Mouse (Mus musculus): Measurements from ENCODE around the gene Ipo13. TPM values are rescaled to one million over a fixed set of nuclear protein-coding genes. Genes with fewer than 3 reads are reported as not detected.

The Ipo13 gene
- polyA plus RNA-seq, 1 experiment from 2014 or later, result 56.7 TPM

DNA sequence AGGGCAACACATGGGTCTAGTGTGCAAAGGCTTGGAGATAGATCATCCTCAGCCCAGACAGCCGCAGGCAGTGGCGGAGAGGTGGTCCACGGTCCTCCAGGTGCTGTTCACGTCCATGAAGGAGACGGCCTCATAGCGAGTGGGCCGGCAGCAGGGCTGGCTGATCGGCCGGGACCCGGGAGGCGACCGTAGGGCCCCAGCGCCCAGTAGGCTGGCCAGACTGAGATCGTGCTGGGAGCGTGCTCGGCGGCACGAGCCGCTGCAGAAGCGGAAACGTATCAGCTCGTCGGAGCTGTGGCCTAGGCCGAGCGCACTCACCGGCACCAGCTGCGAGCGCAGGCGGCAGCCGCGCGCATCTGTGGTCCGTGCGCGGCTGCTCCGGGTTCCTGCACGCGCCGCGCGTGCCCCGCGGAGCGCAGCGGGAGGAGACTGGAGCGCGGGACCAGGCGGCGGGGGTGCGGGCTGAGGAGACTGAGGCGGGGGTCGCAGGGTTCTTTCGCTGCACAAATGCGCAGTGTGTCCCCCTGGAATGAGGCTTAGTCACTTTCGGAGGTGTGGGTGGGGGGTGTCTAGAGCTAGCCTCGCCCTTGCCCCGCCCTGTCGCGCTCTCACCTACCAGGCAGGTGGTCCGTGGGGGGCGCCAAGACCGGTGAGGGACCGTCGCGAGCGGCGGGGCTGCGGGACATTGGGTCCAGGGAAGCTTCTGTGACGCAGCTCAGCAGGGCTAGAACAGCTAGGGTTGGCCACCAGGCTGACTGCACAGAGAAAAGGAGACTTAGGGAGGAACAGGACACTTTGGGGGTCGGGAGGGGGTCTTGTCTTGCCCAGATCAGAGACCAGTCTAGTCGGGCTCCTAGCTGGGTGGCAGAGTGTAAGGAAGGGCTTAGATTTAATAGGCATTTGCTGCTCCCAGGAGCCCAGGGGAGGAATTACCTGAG, 12.0 kb upstream of the Ipo13 start:
- Histone ChIP-seq H3K4me1 (peaks cover 42% of the 10 kb centered on the region), H3K27ac (peak overlapping the region; percentile 77), H3K27me3 (ENCODE audit: low read depth, poor library complexity, severe bottlenecking) (peaks cover 74% of the 10 kb centered on the region), H3K4me3 (peak overlapping the region; percentile 63), H3K9me3 (replicated peaks) (no peaks in the 10 kb centered on the region), H3K36me3 (0 out of 2 replicates have a peak, but pooled peaks cover under 1% of the 10 kb centered on the region)
- WGBS, result 1% methylated on average over 71 of the region's 71 CpGs
- peak; percentile 67 for DNase-seq (ENCODE audit: low spot score)

DNA sequence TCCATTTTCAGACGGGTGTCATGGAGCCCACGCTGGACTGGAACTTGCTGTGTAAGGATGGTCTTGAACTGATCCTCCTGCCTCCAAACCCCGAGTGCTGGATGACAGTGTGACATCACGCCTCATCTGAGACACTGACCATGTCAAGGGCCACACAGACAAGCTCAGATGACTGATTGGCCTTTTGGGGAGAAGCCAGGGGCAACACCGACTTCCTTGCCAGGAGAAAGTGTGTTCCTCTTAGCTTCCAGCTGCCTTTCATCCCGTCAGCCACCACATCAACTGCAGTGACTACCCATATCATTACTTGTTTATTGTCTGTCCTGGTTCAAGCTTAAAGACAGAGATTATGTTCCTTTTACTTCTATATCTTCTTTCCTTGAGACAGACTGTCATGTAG, 10.1 kb upstream of the Ipo13 start:
- H3K4me3 ChIP-seq, result no peak overlapping the region
- H3K9me3 ChIP-seq (replicated peaks), result no peaks in the 10 kb centered on the region
- WGBS, result 64% methylated on average over 5 of the region's 6 CpGs
- H3K36me3 ChIP-seq, result no peaks in the 10 kb centered on the region
- no peak overlapping the region for H3K27ac ChIP-seq
- H3K4me1 ChIP-seq, result peaks cover 37% of the 10 kb centered on the region
- no peak for DNase-seq (ENCODE audit: low spot score)
- H3K27me3 ChIP-seq (ENCODE audit: low read depth, poor library complexity, severe bottlenecking), result peaks cover 66% of the 10 kb centered on the region

DNA sequence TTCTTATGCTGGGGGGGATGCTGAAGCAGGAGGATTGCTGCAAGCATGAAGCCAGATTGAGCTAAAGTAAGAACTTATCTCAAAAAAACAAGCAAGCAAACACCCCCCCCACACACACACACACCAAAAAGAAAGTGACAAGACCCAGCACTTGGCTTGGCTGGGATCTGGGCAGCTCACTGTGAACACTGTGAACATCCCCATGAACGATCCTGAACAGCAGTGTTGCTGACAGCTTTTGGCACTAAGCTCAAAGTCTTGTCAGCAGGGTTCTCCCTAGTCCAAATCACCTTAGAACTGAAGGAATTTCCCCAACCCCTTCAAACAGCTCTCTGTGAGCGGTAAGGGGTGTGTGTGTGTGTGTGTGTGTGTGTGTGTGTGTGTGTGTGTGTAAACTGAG, 8.7 kb upstream of the Ipo13 start:
- WGBS, result 70% methylated on average over 2 of the region's 2 CpGs
- Histone ChIP-seq H3K27me3 (ENCODE audit: low read depth, poor library complexity, severe bottlenecking) (peaks cover 51% of the 10 kb centered on the region), H3K9me3 (replicated peaks) (no peaks in the 10 kb centered on the region), H3K27ac (no peak overlapping the region), H3K36me3 (no peaks in the 10 kb centered on the region), H3K4me1 (peaks cover 22% of the 10 kb centered on the region), H3K4me3 (no peak overlapping the region)
- no peak for DNase-seq (ENCODE audit: low spot score)

DNA sequence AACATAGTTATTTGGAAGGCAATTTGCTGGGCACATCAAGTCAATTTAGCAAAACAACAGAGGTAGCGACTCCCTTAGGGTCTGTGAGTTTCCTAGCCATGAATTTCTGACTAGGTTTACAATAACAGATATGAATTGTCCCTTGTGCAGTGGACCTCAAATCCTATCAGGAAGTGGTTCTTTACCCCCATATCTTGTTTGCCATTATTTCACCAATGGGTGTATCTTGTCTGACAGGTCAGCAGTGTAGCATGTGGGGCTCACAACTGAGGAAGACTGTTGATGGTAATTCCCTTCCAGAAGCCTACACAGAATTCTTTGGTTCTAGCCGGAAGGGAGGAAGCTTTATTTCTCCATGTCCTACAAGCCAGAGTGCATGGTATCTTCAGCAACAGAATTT, 6.6 kb upstream of the Ipo13 start:
- H3K36me3 ChIP-seq, result no peaks in the 10 kb centered on the region
- H3K9me3 ChIP-seq (replicated peaks), result no peaks in the 10 kb centered on the region
- no peak for DNase-seq (ENCODE audit: low spot score)
- H3K4me3 ChIP-seq, result no peak overlapping the region
- H3K27ac ChIP-seq, result no peak overlapping the region
- peaks cover 1% of the 10 kb centered on the region for H3K4me1 ChIP-seq
- peaks cover 30% of the 10 kb centered on the region for H3K27me3 ChIP-seq (ENCODE audit: low read depth, poor library complexity, severe bottlenecking)
- 94% methylated on average over 2 of the region's 2 CpGs for WGBS

DNA sequence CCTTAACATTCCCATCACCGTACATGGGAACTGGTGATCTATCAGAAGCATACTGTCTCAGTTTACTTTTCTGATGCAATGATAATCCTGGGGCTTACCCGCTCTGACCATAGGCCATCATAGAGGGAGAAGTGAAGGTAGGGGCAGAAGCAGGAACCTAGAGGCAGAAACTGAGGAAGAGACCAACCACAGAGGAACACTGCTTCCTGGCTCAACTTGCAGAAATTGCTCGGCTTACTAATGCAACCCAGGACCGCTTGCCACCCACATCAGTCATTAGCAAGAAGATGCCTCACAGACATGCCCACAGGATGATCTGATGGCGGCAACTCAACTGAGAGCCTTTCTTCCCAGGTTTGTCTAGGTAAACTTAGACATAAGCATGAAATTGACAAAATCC, 4.0 kb upstream of the Ipo13 start:
- Histone ChIP-seq H3K9me3 (replicated peaks) (no peaks in the 10 kb centered on the region), H3K36me3 (no peaks in the 10 kb centered on the region), H3K27ac (no peak overlapping the region), H3K4me1 (peaks cover 14% of the 10 kb centered on the region), H3K4me3 (no peak overlapping the region), H3K27me3 (ENCODE audit: low read depth, poor library complexity, severe bottlenecking) (peaks cover 4% of the 10 kb centered on the region; the same call in 1 of the 2 replicates)
- 90% methylated on average over 5 of the region's 5 CpGs for WGBS
- no peak for DNase-seq (ENCODE audit: low spot score)

DNA sequence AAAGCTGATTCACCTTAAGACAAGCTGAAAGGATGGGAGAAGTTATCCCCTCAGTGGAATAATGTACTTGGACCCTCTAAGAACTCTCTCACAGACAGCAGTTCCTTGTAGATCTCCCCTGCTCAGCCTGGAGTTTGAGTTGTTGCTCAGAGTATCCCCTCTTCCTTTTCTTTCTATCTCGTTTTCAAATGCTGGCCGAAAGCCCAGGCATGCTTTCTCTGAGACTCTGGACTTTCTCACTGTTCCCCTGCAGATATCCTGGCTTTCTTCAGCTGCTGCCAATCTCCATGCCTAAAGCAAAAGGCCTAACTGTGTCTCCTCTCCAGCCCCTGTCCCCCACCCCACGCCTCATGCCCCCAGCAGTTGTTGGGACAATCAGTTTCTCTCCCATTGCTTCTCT, 3.5 kb upstream of the Ipo13 start:
- no peak for DNase-seq (ENCODE audit: low spot score)
- H3K4me1 ChIP-seq, result peaks cover 19% of the 10 kb centered on the region
- no peak overlapping the region for H3K4me3 ChIP-seq
- WGBS, result 72% methylated on average over 3 of the region's 3 CpGs
- H3K27ac ChIP-seq, result no peak overlapping the region
- no peaks in the 10 kb centered on the region for H3K36me3 ChIP-seq
- H3K27me3 ChIP-seq (ENCODE audit: low read depth, poor library complexity, severe bottlenecking), result no peaks in the 10 kb centered on the region
- no peaks in the 10 kb centered on the region for H3K9me3 ChIP-seq (replicated peaks)

DNA sequence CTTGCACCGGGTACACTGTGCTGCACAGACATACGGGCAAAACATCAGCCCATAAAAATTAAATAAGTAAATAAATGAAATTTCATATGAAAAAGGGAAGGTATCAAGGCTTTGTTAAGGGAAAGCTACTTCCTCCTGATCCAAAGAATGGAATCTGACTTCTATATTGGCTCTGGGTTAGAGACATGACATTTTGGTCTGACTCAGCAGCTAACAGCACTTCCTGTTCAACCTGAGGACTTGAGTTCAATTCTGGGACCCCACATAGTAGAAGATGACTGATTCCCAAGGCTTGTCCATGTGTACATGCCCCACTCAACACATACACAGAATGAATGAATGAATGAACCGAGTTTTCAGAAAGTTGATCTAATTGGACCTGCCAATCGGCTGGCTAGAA, 3.0 kb upstream of the Ipo13 start:
- no peak for DNase-seq (ENCODE audit: low spot score)
- Histone ChIP-seq H3K9me3 (replicated peaks) (no peaks in the 10 kb centered on the region), H3K4me1 (peaks cover 23% of the 10 kb centered on the region), H3K27ac (no peak overlapping the region), H3K36me3 (peaks cover 3% of the 10 kb centered on the region; the same call in 1 of the 2 replicates), H3K4me3 (no peak overlapping the region), H3K27me3 (ENCODE audit: low read depth, poor library complexity, severe bottlenecking) (no peaks in the 10 kb centered on the region)
- 94% methylated on average over 4 of the region's 4 CpGs for WGBS

DNA sequence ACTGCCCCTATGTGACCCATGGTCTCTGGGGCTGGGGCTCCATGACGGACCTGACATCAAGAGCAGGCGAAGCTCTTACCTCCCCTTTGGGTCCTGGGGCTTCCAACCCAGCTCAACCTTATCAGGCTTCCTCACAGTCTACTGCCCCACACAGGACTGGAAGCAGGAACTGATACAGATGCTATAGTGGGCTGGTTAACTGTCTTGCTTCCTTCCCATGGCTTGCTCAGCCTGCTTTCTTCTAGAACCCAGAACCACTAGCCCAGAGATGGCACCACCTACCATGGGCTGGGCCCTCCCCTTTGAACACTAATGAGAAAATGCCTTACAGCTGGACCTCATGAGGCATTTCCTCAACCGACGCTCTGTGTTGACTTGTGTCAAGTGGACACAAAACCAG, 2.6 kb upstream of the Ipo13 start:
- Histone ChIP-seq H3K4me3 (no peak overlapping the region), H3K9me3 (replicated peaks) (no peaks in the 10 kb centered on the region), H3K36me3 (peaks cover 7% of the 10 kb centered on the region; the same call in 1 of the 2 replicates), H3K27ac (no peak overlapping the region), H3K4me1 (peaks cover 26% of the 10 kb centered on the region), H3K27me3 (ENCODE audit: low read depth, poor library complexity, severe bottlenecking) (no peaks in the 10 kb centered on the region)
- no peak for DNase-seq (ENCODE audit: low spot score)
- WGBS, result 89% methylated on average over 4 of the region's 4 CpGs

DNA sequence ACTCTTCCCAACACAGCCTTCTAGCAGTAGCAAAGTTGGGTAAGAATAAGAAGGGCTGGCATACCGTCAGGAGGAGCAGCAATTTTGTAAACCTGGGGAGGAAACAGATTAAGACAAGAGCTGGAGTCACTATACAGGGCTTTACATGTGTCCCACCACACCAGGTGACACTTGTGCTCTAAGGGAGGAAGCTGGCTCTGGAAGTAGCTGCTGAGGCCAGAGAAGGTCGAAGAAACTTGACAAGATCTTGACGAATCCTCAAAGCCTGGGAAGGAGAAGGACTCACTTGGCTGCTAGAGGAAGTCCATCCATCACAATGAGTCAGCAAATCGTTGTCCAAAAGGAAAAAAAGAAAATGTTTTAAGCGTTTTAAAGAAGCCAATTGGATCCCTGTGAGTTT, 1.6 kb upstream of the Ipo13 start:
- Histone ChIP-seq H3K4me1 (peaks cover 26% of the 10 kb centered on the region), H3K9me3 (replicated peaks) (no peaks in the 10 kb centered on the region), H3K27ac (no peak overlapping the region), H3K36me3 (peaks cover 17% of the 10 kb centered on the region), H3K27me3 (ENCODE audit: low read depth, poor library complexity, severe bottlenecking) (no peaks in the 10 kb centered on the region), H3K4me3 (0 out of 2 replicates have a peak overlapping the region, but pooled peaks have one; percentile 80)
- WGBS, result 79% methylated on average over 5 of the region's 5 CpGs
- DNase-seq (ENCODE audit: low spot score), result no peak

DNA sequence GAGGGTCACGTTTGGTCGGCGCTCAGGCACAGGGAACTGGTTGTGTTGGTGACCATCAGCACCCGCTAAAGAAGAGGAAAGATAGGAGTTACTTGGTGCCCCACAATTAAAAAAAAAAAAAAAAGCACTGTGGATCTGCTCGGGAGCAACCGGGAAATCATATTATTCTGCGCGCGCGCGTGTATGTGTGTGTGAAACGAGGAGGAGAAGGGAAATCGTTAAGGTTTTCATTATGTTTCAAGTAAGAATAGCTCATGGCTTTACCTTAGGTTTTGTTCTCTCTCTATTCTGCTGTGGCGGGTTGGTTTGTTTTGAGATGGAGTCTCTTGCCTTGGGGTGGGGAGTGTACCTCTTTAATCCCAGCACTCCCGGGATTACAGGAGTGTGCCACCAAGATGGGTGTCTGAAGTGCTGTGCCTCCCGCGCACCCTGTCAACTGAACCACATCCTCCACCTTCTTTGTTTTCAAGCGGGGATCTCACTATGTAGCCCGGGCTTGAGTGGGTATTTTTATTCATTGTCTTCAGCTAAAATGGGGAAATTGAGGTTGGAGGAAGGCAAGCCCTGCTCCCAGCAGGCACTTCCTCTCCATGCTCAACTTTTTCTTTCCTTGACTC, 798 bp upstream of the Ipo13 start:
- Histone ChIP-seq H3K9me3 (replicated peaks) (no peaks in the 10 kb centered on the region), H3K4me1 (peaks cover 26% of the 10 kb centered on the region), H3K4me3 (peak overlapping the region; percentile 80), H3K27me3 (ENCODE audit: low read depth, poor library complexity, severe bottlenecking) (no peaks in the 10 kb centered on the region), H3K27ac (peak overlapping the region; percentile 97), H3K36me3 (peaks cover 25% of the 10 kb centered on the region)
- WGBS, result 11% methylated on average over 19 of the region's 19 CpGs
- peak; percentile 42 for DNase-seq (ENCODE audit: low spot score)

DNA sequence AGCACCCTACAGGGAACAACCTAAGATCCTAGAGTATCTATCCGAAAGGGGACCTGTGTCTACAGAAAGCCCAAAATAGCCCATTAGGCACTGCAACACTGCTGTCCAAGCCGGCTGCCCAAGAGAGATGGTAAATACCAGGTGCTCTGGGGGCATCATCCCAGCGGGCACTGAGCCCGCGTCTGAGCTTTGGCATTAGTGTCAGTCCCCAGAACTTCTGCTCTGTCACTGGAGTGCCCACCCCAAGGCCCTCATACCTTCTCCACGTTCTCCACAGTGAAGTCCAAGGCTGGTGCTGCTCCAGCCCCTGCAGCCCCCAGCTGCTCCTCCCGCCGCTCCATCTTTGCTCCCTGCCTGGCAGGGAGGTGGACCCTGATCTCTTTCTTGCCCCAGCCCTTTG, 768 bp downstream of the Ipo13 start:
- peaks cover 29% of the 10 kb centered on the region for H3K4me1 ChIP-seq
- peak overlapping the region; percentile 97 for H3K27ac ChIP-seq
- H3K36me3 ChIP-seq, result peaks cover 40% of the 10 kb centered on the region
- 28% methylated on average over 8 of the region's 8 CpGs for WGBS
- no peaks in the 10 kb centered on the region for H3K27me3 ChIP-seq (ENCODE audit: low read depth, poor library complexity, severe bottlenecking)
- peak overlapping the region; percentile 80 for H3K4me3 ChIP-seq
- peak; percentile 35 for DNase-seq (ENCODE audit: low spot score)
- H3K9me3 ChIP-seq (replicated peaks), result no peaks in the 10 kb centered on the region

DNA sequence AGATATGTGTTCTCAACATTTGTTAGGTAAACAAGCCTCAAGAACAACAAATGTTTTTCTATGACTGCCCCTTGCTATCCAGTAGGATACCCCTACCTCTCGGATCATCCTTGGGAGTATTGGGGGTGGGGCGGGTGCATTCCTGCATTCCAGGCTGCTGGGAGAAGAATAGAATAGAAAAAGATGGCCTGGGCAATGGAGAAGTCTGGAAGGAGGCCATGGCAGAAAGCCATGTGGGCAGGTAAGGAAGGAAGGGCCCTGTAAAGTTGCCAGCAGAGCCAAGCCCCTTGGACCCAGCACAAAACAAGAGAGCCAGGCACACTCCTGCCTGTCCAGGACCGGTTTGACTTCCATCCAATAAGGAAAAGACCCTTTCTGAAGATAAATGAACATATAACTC, 1.4 kb downstream of the Ipo13 start:
- Histone ChIP-seq H3K27me3 (ENCODE audit: low read depth, poor library complexity, severe bottlenecking) (no peaks in the 10 kb centered on the region), H3K36me3 (peaks cover 46% of the 10 kb centered on the region), H3K4me1 (peaks cover 31% of the 10 kb centered on the region), H3K27ac (no peak overlapping the region), H3K4me3 (peak overlapping the region; percentile 80), H3K9me3 (replicated peaks) (no peaks in the 10 kb centered on the region)
- 55% methylated on average over 3 of the region's 3 CpGs for WGBS
- DNase-seq (ENCODE audit: low spot score), result no peak

DNA sequence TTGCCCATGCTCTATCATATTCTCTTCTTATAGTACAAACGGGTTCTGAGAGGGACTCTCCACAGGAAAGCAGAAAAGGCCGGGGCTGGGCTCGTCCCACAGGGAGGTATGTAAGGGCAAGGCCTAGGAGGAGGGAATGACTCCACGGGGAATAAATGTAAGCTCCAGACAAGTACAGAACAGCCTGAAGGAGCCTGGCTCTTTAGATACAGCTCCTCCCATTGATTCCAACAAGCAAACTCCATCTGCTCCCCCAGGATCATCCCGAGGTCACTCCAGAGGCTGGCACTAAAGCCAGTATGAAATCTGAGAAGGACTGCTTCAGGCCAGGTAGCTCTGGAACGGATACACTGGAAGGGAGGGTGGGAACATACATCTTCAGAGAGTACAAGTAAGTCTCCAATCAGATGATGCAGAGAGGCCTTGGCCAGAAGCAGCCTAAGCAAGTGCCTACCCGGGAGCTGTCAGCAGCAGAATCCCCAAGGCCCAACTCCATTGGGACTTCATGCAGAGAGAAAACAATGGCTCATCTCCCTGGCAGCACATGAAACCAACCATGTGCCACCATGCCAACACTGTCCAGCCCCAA, 2.0 kb downstream of the Ipo13 start:
- H3K27ac ChIP-seq, result no peak overlapping the region
- DNase-seq (ENCODE audit: low spot score), result no peak
- H3K27me3 ChIP-seq (ENCODE audit: low read depth, poor library complexity, severe bottlenecking), result no peaks in the 10 kb centered on the region
- H3K9me3 ChIP-seq (replicated peaks), result no peaks in the 10 kb centered on the region
- peak overlapping the region; percentile 80 for H3K4me3 ChIP-seq
- peaks cover 53% of the 10 kb centered on the region for H3K36me3 ChIP-seq
- H3K4me1 ChIP-seq, result peaks cover 31% of the 10 kb centered on the region
- WGBS, result 62% methylated on average over 7 of the region's 7 CpGs
